Mouse (Mus musculus) ES-E14 (cell line): ENCODE measurements around the gene Med6.

ENCODE experiments used
- CHD2 ChIP-seq: IDR thresholded peaks from 2 replicates; pipeline ENCODE4 v1.6.1; 2014; ENCODE audit warnings: mild to moderate bottlenecking, low read depth, low read length, inconsistent platforms
- MAFK ChIP-seq: IDR thresholded peaks from 2 replicates; pipeline ENCODE4 v1.6.1; 2014; ENCODE audit warnings: mild to moderate bottlenecking, low read depth, low read length, inconsistent platforms; ENCODE audit not compliant: insufficient read depth
- ZC3H11A ChIP-seq: IDR thresholded peaks from 2 replicates; pipeline ENCODE4 v1.6.1; 2012; ENCODE audit warnings: low read depth, mild to moderate bottlenecking, inconsistent platforms, low read length, borderline replicate concordance
- ZNF384 ChIP-seq: IDR thresholded peaks from 2 replicates; pipeline ENCODE4 v1.6.1; 2012; ENCODE audit warnings: low read depth, low read length, inconsistent platforms

DNA sequence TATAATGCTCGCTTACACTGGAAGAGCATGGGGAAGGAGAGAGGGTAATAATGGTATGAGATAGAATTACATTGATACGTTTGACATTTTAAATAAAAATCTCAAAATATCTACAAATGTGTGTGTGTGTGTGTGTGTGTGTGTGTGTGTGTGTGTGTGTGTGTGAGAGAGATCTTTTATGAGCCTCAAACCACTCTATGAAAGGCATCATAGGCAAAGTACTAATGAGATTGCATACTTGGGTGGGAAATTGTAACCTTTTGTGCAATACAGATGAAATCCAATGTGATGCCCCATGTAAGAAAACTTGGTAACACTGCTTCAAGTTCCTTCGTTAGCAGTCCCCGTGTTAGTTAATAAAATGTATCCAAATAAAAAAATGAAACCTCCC lies 61.8 kb downstream of the Med6 start:
- TF ChIP-seq CHD2 (no peak), MAFK (no peak), ZNF384 (no peak), ZC3H11A (no peak)
